Mouse (Mus musculus) CH12.LX (cell line): ENCODE results near the gene Nup160. TPM values are rescaled to one million over a fixed set of nuclear protein-coding genes. Genes with fewer than 3 reads are reported as not detected.
A peak's percentile ranks its signal among the peaks of the same experiment; 100 is the strongest.

Experiments used
- DNase-seq: peaks from one replicate; pipeline ENCODE4 v3.0.0-alpha.2; 2013; ENCODE audit errors: extremely low read depth
- H3K27ac ChIP-seq: 2 replicates; pipeline ENCODE4 v1.5.1; 2012; ENCODE audit warnings: low read depth, mild to moderate bottlenecking, control low read depth, moderate library complexity; ENCODE audit not compliant: insufficient read depth
- H3K27me3 ChIP-seq: replicated peaks from 2 replicates; pipeline ENCODE3; 2012; ENCODE audit warnings: inconsistent platforms
- H3K36me3 ChIP-seq, 2 experiments: replicated peaks in 1 of 2; 2 replicates each; pipeline versions ENCODE3 to v1.6.1; 2012; ENCODE audit warnings: inconsistent platforms in 1 of 2, low read length in 1 of 2, mild to moderate bottlenecking in 1 of 2, mixed read lengths in 1 of 2, moderate library complexity in 1 of 2; ENCODE audit not compliant: control insufficient read depth in 1 of 2, insufficient read depth in 1 of 2
- H3K4me1 ChIP-seq, 2 experiments: 2 replicates each; pipeline ENCODE4 v1.6.1; 2012; ENCODE audit warnings: inconsistent platforms in 1 of 2, moderate library complexity in 1 of 2; ENCODE audit not compliant: insufficient read depth in 2 of 2, control insufficient read depth in 1 of 2
- H3K4me2 ChIP-seq: 2 replicates; pipeline ENCODE4 v1.6.1; 2012; ENCODE audit warnings: low read depth, mild to moderate bottlenecking, control low read depth; ENCODE audit not compliant: poor library complexity, insufficient read depth, severe bottlenecking
- H3K4me3 ChIP-seq, 3 experiments: fragments of 150-350 bp in 1 of 3; sonication (generic) in 1 of 3; replicated peaks in 1 of 3; 2 replicates each; pipeline versions ENCODE3 to v1.5.1; 2011 to 2012; ENCODE audit warnings: low read depth in 2 of 3, low read length in 2 of 3, mild to moderate bottlenecking in 2 of 3, moderate library complexity in 2 of 3, control low read depth in 1 of 3, improper control_type of control experiment in 1 of 3, inconsistent platforms in 1 of 3, mixed read lengths in 1 of 3; ENCODE audit not compliant: poor library complexity in 1 of 3
- H3K79me2 ChIP-seq: replicated peaks from 2 replicates; pipeline ENCODE4 v1.6.1; 2012; ENCODE audit warnings: mild to moderate bottlenecking, moderate library complexity; ENCODE audit not compliant: control insufficient read depth, poor library complexity, insufficient read depth, severe bottlenecking; ENCODE audit errors: extremely low read depth
- H3K9ac ChIP-seq: 2 replicates; pipeline ENCODE4 v1.6.1; 2012; ENCODE audit warnings: low read depth, mild to moderate bottlenecking, control low read depth, moderate library complexity; ENCODE audit not compliant: insufficient read depth
- H3K9me3 ChIP-seq: replicated peaks from 2 replicates; pipeline ENCODE3; 2012; ENCODE audit warnings: low read length, inconsistent platforms, mixed read lengths
- BHLHE40 ChIP-seq: IDR thresholded peaks from 2 replicates; pipeline ENCODE4 v1.6.1; 2011; ENCODE audit warnings: mild to moderate bottlenecking, low read depth, low read length, improper control_type of control experiment
- CHD1 ChIP-seq: IDR thresholded peaks from 2 replicates; pipeline ENCODE4 v1.6.1; 2012; ENCODE audit warnings: low read depth, low read length, improper control_type of control experiment, inconsistent platforms
- CHD2 ChIP-seq: IDR thresholded peaks from 2 replicates; pipeline ENCODE4 v1.6.1; 2011; ENCODE audit warnings: low read length, improper control_type of control experiment
- CTCF ChIP-seq, 2 experiments: IDR thresholded peaks in 1 of 2; conservative IDR thresholded peaks in 1 of 2; 2 replicates each; pipeline ENCODE4 v1.5.1; 2011 to 2012; ENCODE audit warnings: low read depth in 2 of 2, low read length in 2 of 2, improper control_type of control experiment in 1 of 2, inconsistent platforms in 1 of 2, mild to moderate bottlenecking in 1 of 2, moderate library complexity in 1 of 2
- E2F4 ChIP-seq: IDR thresholded peaks from 2 replicates; pipeline ENCODE4 v1.6.1; 2011; ENCODE audit warnings: low read depth, low read length, improper control_type of control experiment; ENCODE audit not compliant: insufficient replicate concordance
- EP300 ChIP-seq: IDR thresholded peaks from 2 replicates; pipeline ENCODE4 v1.6.1; 2011; ENCODE audit warnings: low read length, improper control_type of control experiment
- ETS1 ChIP-seq: conservative IDR thresholded peaks from 2 replicates; pipeline ENCODE4 v1.6.1; 2012; ENCODE audit warnings: low read depth, mild to moderate bottlenecking, inconsistent platforms, low read length, improper control_type of control experiment, moderate library complexity
- GABPA ChIP-seq: IDR thresholded peaks from 2 replicates; pipeline ENCODE4 v1.6.1; 2012; ENCODE audit warnings: low read depth, low read length, improper control_type of control experiment, inconsistent platforms; ENCODE audit not compliant: insufficient replicate concordance
- HCFC1 ChIP-seq: IDR thresholded peaks from 2 replicates; pipeline ENCODE4 v1.6.1; 2012; ENCODE audit warnings: low read depth, mild to moderate bottlenecking, inconsistent platforms, low read length, improper control_type of control experiment
- IRF4 ChIP-seq: IDR thresholded peaks from 2 replicates; pipeline ENCODE4 v1.6.1; 2014; ENCODE audit warnings: low read depth, mild to moderate bottlenecking, inconsistent platforms, low read length, improper control_type of control experiment
- JUN ChIP-seq: IDR thresholded peaks from 2 replicates; pipeline ENCODE4 v1.6.1; 2011; ENCODE audit warnings: low read depth, mild to moderate bottlenecking, low read length, improper control_type of control experiment, moderate library complexity; ENCODE audit not compliant: insufficient read depth
- JUND ChIP-seq: conservative IDR thresholded peaks from 2 replicates; pipeline ENCODE4 v1.6.1; 2011; ENCODE audit warnings: low read depth, low read length, improper control_type of control experiment
- KAT2A ChIP-seq: IDR thresholded peaks from 2 replicates; pipeline ENCODE4 v1.6.1; 2012; ENCODE audit warnings: low read length, improper control_type of control experiment, inconsistent platforms; ENCODE audit not compliant: insufficient replicate concordance
- MAFK ChIP-seq: IDR thresholded peaks from 2 replicates; pipeline ENCODE4 v1.6.1; 2011; ENCODE audit warnings: low read length, improper control_type of control experiment; ENCODE audit not compliant: insufficient replicate concordance
- MAX ChIP-seq: IDR thresholded peaks from 2 replicates; pipeline ENCODE4 v1.6.1; 2011; ENCODE audit warnings: low read length, improper control_type of control experiment
- MAZ ChIP-seq: IDR thresholded peaks from 2 replicates; pipeline ENCODE4 v1.6.1; 2012; ENCODE audit warnings: low read depth, mild to moderate bottlenecking, inconsistent platforms, low read length, improper control_type of control experiment, moderate library complexity
- MEF2A ChIP-seq: IDR thresholded peaks from 2 replicates; pipeline ENCODE4 v1.6.1; 2014; ENCODE audit warnings: low read depth, mild to moderate bottlenecking, inconsistent platforms, low read length, improper control_type of control experiment, borderline replicate concordance
- NELFE ChIP-seq: IDR thresholded peaks from 2 replicates; pipeline ENCODE4 v1.6.1; 2011; ENCODE audit warnings: low read depth, low read length, improper control_type of control experiment
- NRF1 ChIP-seq: IDR thresholded peaks from 2 replicates; pipeline ENCODE4 v1.6.1; 2014; ENCODE audit warnings: low read depth, mild to moderate bottlenecking, inconsistent platforms, low read length, improper control_type of control experiment, moderate library complexity
- PAX5 ChIP-seq: IDR thresholded peaks from 2 replicates; pipeline ENCODE4 v1.6.1; 2012; ENCODE audit warnings: low read length, inconsistent platforms, mixed read lengths
- POLR2A ChIP-seq: IDR thresholded peaks from 2 replicates; pipeline ENCODE4 v1.6.1; 2011; ENCODE audit warnings: low read depth, mild to moderate bottlenecking, improper control_type of control experiment, low read length
- POLR2AphosphoS2 ChIP-seq: IDR thresholded peaks from 2 replicates; pipeline ENCODE4 v1.6.1; 2011; ENCODE audit warnings: low read depth, low read length, improper control_type of control experiment
- RAD21 ChIP-seq: IDR thresholded peaks from 2 replicates; pipeline ENCODE4 v1.6.1; 2011; ENCODE audit warnings: low read depth, mild to moderate bottlenecking, low read length, improper control_type of control experiment, moderate library complexity
- RCOR1 ChIP-seq: conservative IDR thresholded peaks from 2 replicates; pipeline ENCODE4 v1.6.1; 2012; ENCODE audit warnings: low read depth, mild to moderate bottlenecking, inconsistent platforms, low read length, improper control_type of control experiment
- SIN3A ChIP-seq: IDR thresholded peaks from 2 replicates; pipeline ENCODE4 v1.6.1; 2012; ENCODE audit warnings: low read length, improper control_type of control experiment, inconsistent platforms
- SMC3 ChIP-seq: IDR thresholded peaks from 2 replicates; pipeline ENCODE4 v1.6.1; 2011; ENCODE audit warnings: low read depth, low read length, improper control_type of control experiment
- TBP ChIP-seq: conservative IDR thresholded peaks from 2 replicates; pipeline ENCODE4 v1.6.1; 2011; ENCODE audit warnings: low read depth, low read length, improper control_type of control experiment
- TCF12 ChIP-seq: IDR thresholded peaks from 2 replicates; pipeline ENCODE4 v1.6.1; 2014; ENCODE audit warnings: low read depth, mild to moderate bottlenecking, inconsistent platforms, low read length, improper control_type of control experiment
- UBTF ChIP-seq: IDR thresholded peaks from 2 replicates; pipeline ENCODE4 v1.6.1; 2012; ENCODE audit warnings: low read depth, mild to moderate bottlenecking, inconsistent platforms, low read length, improper control_type of control experiment, moderate library complexity
- USF1 ChIP-seq: IDR thresholded peaks from 2 replicates; pipeline ENCODE4 v1.6.1; 2014; ENCODE audit warnings: low read depth, mild to moderate bottlenecking, inconsistent platforms, low read length, improper control_type of control experiment
- USF2 ChIP-seq: conservative IDR thresholded peaks from 2 replicates; pipeline ENCODE4 v1.6.1; 2011; ENCODE audit warnings: low read depth, low read length, improper control_type of control experiment
- ZC3H11A ChIP-seq: IDR thresholded peaks from 2 replicates; pipeline ENCODE4 v1.6.1; 2012; ENCODE audit warnings: low read depth, mild to moderate bottlenecking, inconsistent platforms, low read length, improper control_type of control experiment
- ZKSCAN1 ChIP-seq: IDR thresholded peaks from 2 replicates; pipeline ENCODE4 v1.6.1; 2012; ENCODE audit warnings: low read depth, inconsistent platforms, low read length, improper control_type of control experiment, borderline replicate concordance
- ZMIZ1 ChIP-seq: IDR thresholded peaks from 2 replicates; pipeline ENCODE4 v1.6.1; 2012; ENCODE audit warnings: low read depth, mild to moderate bottlenecking, inconsistent platforms, low read length, improper control_type of control experiment
- ZNF384 ChIP-seq: IDR thresholded peaks from 2 replicates; pipeline ENCODE4 v1.6.1; 2012; ENCODE audit warnings: low read depth, low read length, improper control_type of control experiment, inconsistent platforms
- dilution Hi-C: fragments of 300-500 bp; cut with MboI; formaldehyde crosslinking; loops from 2 replicates; pipeline ENCODE4 v1.14.3; 2020; ENCODE audit warnings: low sequenced_read_pairs; ENCODE audit not compliant: extremely low pct_unique_long_range_greater_than_20kb, extremely low pct_ligation_motif_present
- in situ Hi-C: fragments of 300-500 bp; cut with MboI; formaldehyde crosslinking; loops from 3 replicates; pipeline ENCODE4 v1.14.3; 2019; ENCODE audit warnings: low sequenced_read_pairs, low pct_ligation_motif_present, low pct_unique_long_range_greater_than_20kb, mixed read lengths
- polyA plus RNA-seq: library from polyadenylated mRNA; unstranded; fragments of >175 nt; gene quantifications from 2 replicates; pipeline ENCODE4 v1.2.1, GENCODE M21; 2012; ENCODE audit warnings: low read depth; ENCODE audit not compliant: insufficient read length
- total RNA-seq, 2 experiments: library from RNA; depleted of rRNA; stranded (reverse); fragments of 300-350 nt in 1 of 2; fragments of >200 nt in 1 of 2; gene quantifications; 2 replicates each; pipeline ENCODE4 v1.2.3; 2012 to 2014

Gene Nup160
- total and polyA plus RNA-seq, 3 experiments = 32.7 to 71.8 (median 59.1) TPM

GRCm38 (mm10) chr2:90744285-90745052 is 67.5 kb downstream of the Nup160 start (continued):
- TF ChIP-seq RCOR1 (0 out of 2 replicates have a peak, but pooled peaks have one; percentile 25), ZNF384 (no peak)

- peak within 1 kb of the TSS; percentile 61 for H3K27ac ChIP-seq
- no peaks in the 10 kb centered on the region for H3K9me3 ChIP-seq
- H3K79me2 ChIP-seq = peaks cover 49% of the 10 kb centered on the region
- dilution Hi-C loops (no loop called here), in situ Hi-C loops (no loop called here)
- H3K4me3 ChIP-seq = peak within 1 kb of the TSS; percentile 74 to 97 (median 92)
- peak within 1 kb of the TSS; percentile 100 for H3K9ac ChIP-seq
- H3K4me1 ChIP-seq = peaks cover 10 to 25% of the 10 kb centered on the region in 2 experiments
- peaks cover 12 to 23% of the 10 kb centered on the region in 2 experiments for H3K36me3 ChIP-seq
- H3K27me3 ChIP-seq = no peaks in the 10 kb centered on the region
- H3K4me2 ChIP-seq = peak within 1 kb of the TSS; percentile 65
- peak; percentile 99 for DNase-seq
- TF ChIP-seq MEF2A (peak; percentile 88), MAX (peak; percentile 95), RAD21 (no peak), HCFC1 (peak; percentile 69), USF1 (no peak), MAZ (no peak), ZC3H11A (no peak), TBP (peak; percentile 78), MAFK (no peak), PAX5 (no peak), BHLHE40 (peak; percentile 81), ETS1 (0 out of 2 replicates have a peak, but pooled peaks have one; percentile 11), ZNF384 (no peak), EP300 (no peak), CHD1 (0 out of 2 replicates have a peak, but pooled peaks have one; percentile 78), JUN (no peak), SMC3 (no peak), CTCF (conservative IDR thresholded peaks at IDR 0.05 in 1 of 2, IDR thresholded peaks at IDR 0.05 in 1 of 2; ENCODE audit: low read depth in 2 of 2, low read length in 2 of 2) (no peak), POLR2A (peak; percentile 92), TCF12 (peak; percentile 61), GABPA (no peak), ZKSCAN1 (no peak), E2F4 (peak; percentile 93), JUND (no peak), ZMIZ1 (peak; percentile 70), POLR2AphosphoS2 (peak; percentile 12; the same call in 1 of the 2 replicates), IRF4 (no peak), KAT2A (no peak; the same call in 1 of the 2 replicates), CHD2 (peak; percentile 74), UBTF (no peak), NELFE (peak; percentile 79; the same call in 1 of the 2 replicates), NRF1 (peak; percentile 100), USF2 (no peak), SIN3A (peak; percentile 61), RCOR1 (no peak)
Observed at GRCm38 (mm10) chr2:90745053-90745678, 68.2 kb downstream of the Nup160 start, which contains the start of gene Fnbp4. TSS of gene Fnbp4 (plus strand) at chr2:90745370.
